ENCODE assay signal across 8 mouse cellular contexts in the genomic region with DNA sequence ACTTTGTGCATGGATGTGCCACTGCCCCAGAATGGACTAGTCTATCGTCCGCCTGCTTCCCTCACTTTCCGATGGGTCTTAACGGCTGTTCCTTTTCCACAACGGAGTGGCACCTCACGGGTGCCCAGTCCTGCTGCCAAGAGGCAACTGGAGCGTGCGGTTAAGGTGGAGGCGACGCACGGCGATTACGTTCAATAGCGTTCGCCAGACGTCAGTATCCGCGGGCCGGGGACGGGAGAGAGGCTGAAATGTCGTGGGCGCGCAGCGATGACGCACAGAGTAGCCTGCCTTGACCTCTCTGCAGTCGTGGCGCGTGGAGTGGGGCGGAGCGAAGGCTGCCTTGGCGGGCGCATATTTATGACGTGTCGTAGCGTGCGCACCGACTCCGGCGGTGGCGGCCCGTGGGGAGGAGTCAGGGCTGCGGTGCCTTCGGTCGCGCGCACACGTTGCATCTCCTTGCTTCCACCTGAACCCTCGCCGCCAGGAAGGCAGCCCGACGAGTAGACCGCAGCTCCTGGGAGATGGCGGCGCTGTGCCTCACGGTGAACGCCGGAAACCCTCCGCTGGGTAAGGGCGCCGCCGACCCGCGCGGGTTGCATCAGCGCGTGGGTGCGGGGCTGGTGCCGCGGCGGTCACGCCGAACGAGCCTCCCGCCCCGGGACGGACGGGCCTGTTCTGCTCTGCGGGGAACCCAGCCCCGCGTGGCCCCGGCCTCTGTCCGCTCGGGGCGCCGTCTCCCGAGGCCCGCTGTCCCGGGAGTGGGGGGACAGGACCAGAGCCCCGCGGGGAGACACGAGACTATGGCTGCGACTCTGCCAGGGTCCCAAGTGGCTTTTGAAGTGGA. TPM values are rescaled to one million over a fixed set of nuclear protein-coding genes. Genes with fewer than 3 reads are reported as not detected.
DNase-seq lines count a peak whose midpoint lies in the region; ATAC-seq lines count a peak whose summit lies in the region.

A gene (plus strand): TSS at position 368 of the 844 bp plus-strand sequence.

- H3K27ac ChIP-seq in hindbrain, embryonic 14.5 days, result peak within 1 kb of the TSS; percentile 90

- H3K4me2 ChIP-seq in hindbrain, embryonic 14.5 days (replicated peaks), result peak within 1 kb of the TSS; percentile 76

- H3K27me3 ChIP-seq in hindbrain, embryonic 14.5 days (ENCODE audit: control insufficient read depth, insufficient read depth, low read length), result no peaks in the 10 kb centered on the region

- ATAC-seq in hindbrain, embryonic 14.5 days (ENCODE audit: low FRiP score), result peak; percentile 98

- peak within 1 kb of the TSS; percentile 98 for H3K4me3 ChIP-seq in hindbrain, embryonic 14.5 days (replicated peaks; ENCODE audit: low read length)

- H3K4me1 ChIP-seq in hindbrain, embryonic 14.5 days (replicated peaks; ENCODE audit: control insufficient read depth, insufficient read depth, low read length), result peaks cover 15% of the 10 kb centered on the region

- peak within 1 kb of the TSS; percentile 92 for H3K9ac ChIP-seq in hindbrain, embryonic 14.5 days

- H3K36me3 ChIP-seq in hindbrain, embryonic 14.5 days (replicated peaks; ENCODE audit: control insufficient read depth, insufficient read depth), result peaks cover 22% of the 10 kb centered on the region

- no peaks in the 10 kb centered on the region for H3K9me3 ChIP-seq in hindbrain, embryonic 14.5 days (ENCODE audit: control insufficient read depth, low read length)

- peak; percentile 98 for DNase-seq in R1 (ENCODE audit: low read depth, low spot score)
- peak; percentile 99 to 100 for DNase-seq in cerebellum, postnatal 25 days
- peak; percentile 97 to 98 for DNase-seq in frontal cortex, postnatal 25 days (ENCODE audit: low spot score in 2 of 2)
- peak; percentile 100 for DNase-seq in hindbrain, embryonic 14.5 days (ENCODE audit: low spot score)
- DNase-seq in layer of hippocampus, postnatal 36 days, result peak; percentile 98 to 99
- DNase-seq in lung, postnatal 36 days, result peak; percentile 99
- peak; percentile 99 for DNase-seq in retina, postnatal 1 day
- DNase-seq in urinary bladder, adult 18-20 months (ENCODE audit: low spot score in 2 of 2), result peak; percentile 97 to 98

- WGBS in hindbrain, embryonic 14.5 days, result under 1% methylated on average over 87 of the region's 92 CpGs

RNA-seq across cellular contexts. Expression of the gene that starts here (rescaled TPM):
- 142 and 143 TPM in 2 replicates for polyA plus RNA-seq in hindbrain, embryonic 14.5 days (2014; fragmentation: Nextera tagmentation; extraction: Ambion mirVana)
- 10 to 100 TPM; 69.1 to 70.7 TPM for total RNA-seq in layer of hippocampus, postnatal 36 days (2021)

Comparison
In these comparisons a context has a peak if more than half of its experiments do, and no peak if none do; other contexts are left out.
1. Peak in every context shown above with its lines: DNase-seq, ATAC-seq, H3K4me3 ChIP-seq and H3K27ac ChIP-seq.